Mouse (Mus musculus) midbrain, embryonic 11.5 days (tissue): ENCODE results near the gene AI854703. TPM values are rescaled to one million over a fixed set of nuclear protein-coding genes. Genes with fewer than 3 reads are reported as not detected.

Experiments
- ATAC-seq: fragments of 200-750 bp; cut with Nextera tagmentation; 2 replicates; pipeline ENCODE4 v1.8.0; 2017; ENCODE audit warnings: moderate TSS enrichment, moderate library complexity; ENCODE audit not compliant: low FRiP score
- DNase-seq: peaks from one replicate; pipeline ENCODE4 v3.0.0; 2015; ENCODE audit warnings: low spot score; ENCODE audit errors: missing footprints
- H3K27ac ChIP-seq: fragments of 300-500 bp; sonication (generic); 2 replicates; pipeline ENCODE4 v1.5.1; 2014; ENCODE audit warnings: low read depth, low read length
- H3K27me3 ChIP-seq: fragments of 300-500 bp; sonication (generic); 2 replicates; pipeline ENCODE4 v1.6.1; 2014; ENCODE audit warnings: mild to moderate bottlenecking, low read length, moderate library complexity, mixed read lengths; ENCODE audit not compliant: control insufficient read depth, insufficient read depth
- H3K36me3 ChIP-seq: fragments of 300-500 bp; sonication (generic); 2 replicates; pipeline ENCODE4 v1.6.1; 2014; ENCODE audit warnings: mild to moderate bottlenecking, low read length, moderate library complexity, mixed read lengths; ENCODE audit not compliant: control insufficient read depth, insufficient read depth
- H3K4me1 ChIP-seq: fragments of 300-500 bp; sonication (generic); 2 replicates; pipeline ENCODE4 v1.6.1; 2014; ENCODE audit warnings: low read length; ENCODE audit not compliant: control insufficient read depth, insufficient read depth
- H3K4me2 ChIP-seq: fragments of 300-500 bp; sonication (generic); 2 replicates; pipeline ENCODE4 v1.6.1; 2014; ENCODE audit warnings: mild to moderate bottlenecking, moderate library complexity
- H3K4me3 ChIP-seq: fragments of 300-500 bp; sonication (generic); 2 replicates; pipeline ENCODE4 v1.5.1; 2014; ENCODE audit warnings: low read depth, low read length
- H3K9ac ChIP-seq: fragments of 300-500 bp; sonication (generic); 2 replicates; pipeline ENCODE4 v1.6.1; 2014; ENCODE audit warnings: low read length
- H3K9me3 ChIP-seq: fragments of 300-500 bp; sonication (generic); 2 replicates; pipeline ENCODE4 v1.6.1; 2016; ENCODE audit warnings: low read length; ENCODE audit not compliant: control insufficient read depth
- WGBS: fragments of 180-500 bp; shearing (Covaris S2); extraction: QIAGEN DNeasy Blood & Tissue Kit; methylation state at CpG from one replicate; pipeline ENCODE4 v1.1.7; 2014; 5-methylcytosine and 5-hydroxymethylcytosine counted together
- polyA plus RNA-seq: library from polyadenylated mRNA; unstranded; fragments of >200 nt; fragmentation: Nextera tagmentation; extraction: Ambion mirVana; gene quantifications from 2 replicates; pipeline ENCODE4 v1.2.1, GENCODE M21; 2014

Gene AI854703
- polyA plus RNA-seq, 1 experiment from 2014 or later: 0.82 TPM

- Histone ChIP-seq H3K27ac (no peak overlapping the region), H3K4me1 (no peaks in the 10 kb centered on the region; the same call in 1 of the 2 replicates), H3K9ac (peak overlapping the region; percentile 5), H3K36me3 (no peaks in the 10 kb centered on the region), H3K9me3 (no peaks in the 10 kb centered on the region), H3K4me2 (peak overlapping the region; percentile 67), H3K27me3 (peaks cover 25% of the 10 kb centered on the region), H3K4me3 (peak overlapping the region; percentile 28)
- DNase-seq (peak; percentile 94), ATAC-seq (peak; percentile 44)
- WGBS: 1% methylated on average over 32 of the region's 32 CpGs
Observed at GRCm38 (mm10) chr6:48626984-48627383, 420 bp downstream of the AI854703 start.

GRCm38 (mm10) chr6:48627511-48627924 is 954 bp downstream of the AI854703 start:
- H3K4me1 ChIP-seq: no peaks in the 10 kb centered on the region; the same call in 1 of the 2 replicates
- WGBS: 11% methylated on average over 7 of the region's 7 CpGs
- H3K9ac ChIP-seq: no peak overlapping the region
- H3K4me2 ChIP-seq: peak overlapping the region; percentile 67
- H3K27ac ChIP-seq: no peak overlapping the region
- H3K9me3 ChIP-seq: no peaks in the 10 kb centered on the region
- peak overlapping the region; percentile 28 for H3K4me3 ChIP-seq
- DNase-seq (no peak), ATAC-seq (no peak; the same call in 1 of the 2 replicates)
- peaks cover 25% of the 10 kb centered on the region for H3K27me3 ChIP-seq
- no peaks in the 10 kb centered on the region for H3K36me3 ChIP-seq

GRCm38 (mm10) chr6:48628377-48628776 is 1.8 kb downstream of the AI854703 start:
- Histone ChIP-seq H3K4me3 (no peak overlapping the region), H3K4me2 (no peak overlapping the region), H3K36me3 (no peaks in the 10 kb centered on the region), H3K9ac (no peak overlapping the region), H3K9me3 (no peaks in the 10 kb centered on the region), H3K4me1 (no peaks in the 10 kb centered on the region; the same call in 1 of the 2 replicates), H3K27ac (no peak overlapping the region), H3K27me3 (peaks cover 25% of the 10 kb centered on the region)
- no peak for DNase-seq
- 91% methylated on average over 3 of the region's 3 CpGs for WGBS
- ATAC-seq: no peak

GRCm38 (mm10) chr6:48628808-48629660 is 2.5 kb downstream of the AI854703 start:
- Histone ChIP-seq H3K27ac (no peak overlapping the region), H3K36me3 (no peaks in the 10 kb centered on the region), H3K9ac (peak overlapping the region; percentile 51), H3K4me2 (peak overlapping the region; percentile 68), H3K27me3 (peaks cover 25% of the 10 kb centered on the region), H3K4me1 (no peaks in the 10 kb centered on the region; the same call in 1 of the 2 replicates), H3K9me3 (no peaks in the 10 kb centered on the region), H3K4me3 (peak overlapping the region; percentile 36)
- DNase-seq (peak; percentile 89), ATAC-seq (peak; percentile 59)
- WGBS: 11% methylated on average over 54 of the region's 54 CpGs

- WGBS: 44% methylated on average over 13 of the region's 13 CpGs
- H3K9me3 ChIP-seq: no peaks in the 10 kb centered on the region
- H3K27me3 ChIP-seq: peaks cover 25% of the 10 kb centered on the region
- H3K36me3 ChIP-seq: no peaks in the 10 kb centered on the region
- DNase-seq (peak; percentile 91), ATAC-seq (peak; percentile 45)
- peak overlapping the region; percentile 51 for H3K9ac ChIP-seq
- no peak overlapping the region for H3K27ac ChIP-seq
- peak overlapping the region; percentile 68 for H3K4me2 ChIP-seq
- no peaks in the 10 kb centered on the region; the same call in 1 of the 2 replicates for H3K4me1 ChIP-seq
- peak overlapping the region; percentile 36 for H3K4me3 ChIP-seq
Observed at GRCm38 (mm10) chr6:48629661-48630034, 3.1 kb downstream of the AI854703 start.

- Histone ChIP-seq H3K4me3 (no peak overlapping the region), H3K9me3 (no peaks in the 10 kb centered on the region), H3K9ac (no peak overlapping the region), H3K4me1 (no peaks in the 10 kb centered on the region; the same call in 1 of the 2 replicates), H3K36me3 (no peaks in the 10 kb centered on the region), H3K27ac (no peak overlapping the region), H3K4me2 (no peak overlapping the region), H3K27me3 (peaks cover 25% of the 10 kb centered on the region)
- no peak for ATAC-seq
- no peak for DNase-seq
- 92% methylated on average over 8 of the region's 8 CpGs for WGBS
Observed at GRCm38 (mm10) chr6:48630831-48631230, 4.3 kb downstream of the AI854703 start.

GRCm38 (mm10) chr6:48635105-48635504 is 8.5 kb downstream of the AI854703 start:
- Histone ChIP-seq H3K9me3 (no peaks in the 10 kb centered on the region), H3K4me3 (no peak overlapping the region), H3K4me1 (peaks cover 4% of the 10 kb centered on the region; the same call in 1 of the 2 replicates), H3K27me3 (peaks cover 3% of the 10 kb centered on the region; the same call in 1 of the 2 replicates), H3K4me2 (no peak overlapping the region), H3K36me3 (no peaks in the 10 kb centered on the region), H3K27ac (no peak overlapping the region), H3K9ac (no peak overlapping the region)
- 91% methylated on average over 2 of the region's 2 CpGs for WGBS
- DNase-seq: no peak
- ATAC-seq: no peak

- H3K36me3 ChIP-seq: no peaks in the 10 kb centered on the region
- H3K27ac ChIP-seq: no peak overlapping the region
- no peak for ATAC-seq
- peaks cover 4% of the 10 kb centered on the region; the same call in 1 of the 2 replicates for H3K4me1 ChIP-seq
- H3K9ac ChIP-seq: no peak overlapping the region
- WGBS: 57% methylated on average over 6 of the region's 6 CpGs
- no peak overlapping the region for H3K4me3 ChIP-seq
- DNase-seq: no peak
- no peak overlapping the region for H3K4me2 ChIP-seq
- no peaks in the 10 kb centered on the region for H3K27me3 ChIP-seq
- H3K9me3 ChIP-seq: no peaks in the 10 kb centered on the region
Observed at GRCm38 (mm10) chr6:48636515-48636914, 10.0 kb downstream of the AI854703 start.

- DNase-seq: no peak
- H3K4me1 ChIP-seq: peaks cover 4% of the 10 kb centered on the region; the same call in 1 of the 2 replicates
- ATAC-seq: no peak
- no peaks in the 10 kb centered on the region for H3K27me3 ChIP-seq
- H3K9ac ChIP-seq: no peak overlapping the region
- no peak overlapping the region for H3K27ac ChIP-seq
- 70% methylated on average over 6 of the region's 6 CpGs for WGBS
- no peaks in the 10 kb centered on the region for H3K36me3 ChIP-seq
- H3K9me3 ChIP-seq: no peaks in the 10 kb centered on the region
- H3K4me3 ChIP-seq: no peak overlapping the region
- H3K4me2 ChIP-seq: no peak overlapping the region
Observed at GRCm38 (mm10) chr6:48637811-48638500, 11.4 kb downstream of the AI854703 start.
